Mouse (Mus musculus): ENCODE data around the gene Fgfr3. TPM values are rescaled to one million over a fixed set of nuclear protein-coding genes. Genes with fewer than 3 reads are reported as not detected.
A peak's percentile ranks its signal among the peaks of the same experiment; 100 is the strongest.

Gene Fgfr3
- polyA plus RNA-seq, 1 experiment = 86.0 TPM

GRCm38 (mm10) chr5:33698669-33699068, 22.8 kb upstream of the Fgfr3 start:
- no peak for DNase-seq (ENCODE audit: low read depth)
- TF ChIP-seq POLR2A (IDR thresholded peaks at IDR 0.05; ENCODE audit: borderline replicate concordance, extremely low read depth, insufficient read depth, insufficient read length, poor library complexity, severe bottlenecking) = no peak
- TF ChIP-seq CTCF (IDR thresholded peaks at IDR 0.05; ENCODE audit: borderline replicate concordance, extremely low read depth, insufficient read depth, insufficient read length) = no peak

GRCm38 (mm10) chr5:33700010-33700409, 21.5 kb upstream of the Fgfr3 start:
- TF ChIP-seq POLR2A (IDR thresholded peaks at IDR 0.05; ENCODE audit: borderline replicate concordance, extremely low read depth, insufficient read depth, insufficient read length, poor library complexity, severe bottlenecking) (no peak), CTCF (IDR thresholded peaks at IDR 0.05; ENCODE audit: borderline replicate concordance, extremely low read depth, insufficient read depth, insufficient read length) (no peak)
- no peak for DNase-seq (ENCODE audit: low read depth)

DNA sequence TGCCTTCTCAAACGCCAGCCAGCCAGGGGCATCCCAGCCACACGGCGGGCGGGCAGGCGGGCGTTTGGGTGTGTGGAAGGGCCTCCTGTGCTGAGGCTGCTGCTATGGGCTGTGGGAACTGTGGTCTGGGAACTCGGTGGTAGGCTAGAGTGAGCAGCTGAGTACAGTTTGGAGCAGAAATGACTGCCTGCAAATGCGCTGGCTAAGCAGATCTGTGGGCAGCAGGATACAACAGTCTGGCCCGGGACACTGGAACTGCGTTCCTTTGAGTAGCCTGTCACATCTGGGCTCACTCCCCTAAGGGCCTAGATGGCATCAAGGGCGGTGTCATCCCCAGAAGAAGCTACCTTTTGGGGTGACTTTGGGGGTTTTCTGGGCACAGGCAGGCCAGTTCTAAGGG, 19.6 kb upstream of the Fgfr3 start:
- TF ChIP-seq CTCF (IDR thresholded peaks at IDR 0.05; ENCODE audit: borderline replicate concordance, extremely low read depth, insufficient read depth, insufficient read length) (no peak), POLR2A (IDR thresholded peaks at IDR 0.05; ENCODE audit: borderline replicate concordance, extremely low read depth, insufficient read depth, insufficient read length, poor library complexity, severe bottlenecking) (no peak)
- no peak for DNase-seq (ENCODE audit: low read depth)

- TF ChIP-seq CTCF (IDR thresholded peaks at IDR 0.05; ENCODE audit: borderline replicate concordance, extremely low read depth, insufficient read depth, insufficient read length) = no peak
- TF ChIP-seq POLR2A (IDR thresholded peaks at IDR 0.05; ENCODE audit: borderline replicate concordance, extremely low read depth, insufficient read depth, insufficient read length, poor library complexity, severe bottlenecking) = no peak
- DNase-seq (ENCODE audit: low read depth) = peak; percentile 86
Measured at GRCm38 (mm10) chr5:33703999-33704398, 17.5 kb upstream of the Fgfr3 start.

GRCm38 (mm10) chr5:33704945-33705611, 16.4 kb upstream of the Fgfr3 start:
- DNase-seq (ENCODE audit: low read depth) = peak; percentile 92
- no peak for TF ChIP-seq POLR2A (IDR thresholded peaks at IDR 0.05; ENCODE audit: borderline replicate concordance, extremely low read depth, insufficient read depth, insufficient read length, poor library complexity, severe bottlenecking)
- no peak for TF ChIP-seq CTCF (IDR thresholded peaks at IDR 0.05; ENCODE audit: borderline replicate concordance, extremely low read depth, insufficient read depth, insufficient read length)

DNA sequence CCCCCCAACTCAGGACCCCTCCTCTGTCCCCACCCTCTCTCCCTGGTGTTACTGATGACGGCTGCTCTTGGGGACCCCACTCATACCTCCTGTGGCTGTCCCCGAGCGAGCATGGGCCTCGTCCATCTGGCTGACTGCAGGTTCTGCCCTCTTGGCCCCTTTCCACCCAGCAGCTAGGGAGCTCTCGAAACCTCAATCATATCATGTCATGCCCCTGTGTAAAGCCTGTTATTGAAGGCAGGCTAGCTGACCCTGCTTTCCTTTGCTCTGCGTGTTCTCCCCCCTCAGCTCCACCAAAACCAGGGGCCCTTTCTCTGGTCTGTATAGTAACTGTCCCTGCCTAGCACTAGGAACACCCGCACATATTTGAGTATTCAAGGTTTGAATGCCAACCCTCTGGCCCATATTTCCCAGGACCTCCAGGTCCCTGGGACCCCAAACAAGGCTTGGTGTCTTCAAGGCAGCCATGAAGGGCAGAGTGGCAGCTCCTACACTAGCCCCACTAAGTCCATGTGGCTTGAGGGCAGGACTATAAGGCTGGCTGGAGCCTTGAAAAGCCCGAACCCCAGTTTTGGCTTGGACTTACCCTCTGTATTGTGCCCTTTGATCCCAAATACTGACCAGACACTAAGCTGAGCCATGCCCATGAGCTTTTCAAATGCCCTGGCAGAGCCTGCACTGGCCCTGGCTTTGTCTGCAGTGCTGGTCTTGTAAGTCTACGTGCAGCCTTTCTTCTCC, 15.7 kb upstream of the Fgfr3 start:
- DNase-seq (ENCODE audit: low read depth) = peak; percentile 51
- no peak for TF ChIP-seq CTCF (IDR thresholded peaks at IDR 0.05; ENCODE audit: borderline replicate concordance, extremely low read depth, insufficient read depth, insufficient read length)
- TF ChIP-seq POLR2A (IDR thresholded peaks at IDR 0.05; ENCODE audit: borderline replicate concordance, extremely low read depth, insufficient read depth, insufficient read length, poor library complexity, severe bottlenecking) = no peak

DNA sequence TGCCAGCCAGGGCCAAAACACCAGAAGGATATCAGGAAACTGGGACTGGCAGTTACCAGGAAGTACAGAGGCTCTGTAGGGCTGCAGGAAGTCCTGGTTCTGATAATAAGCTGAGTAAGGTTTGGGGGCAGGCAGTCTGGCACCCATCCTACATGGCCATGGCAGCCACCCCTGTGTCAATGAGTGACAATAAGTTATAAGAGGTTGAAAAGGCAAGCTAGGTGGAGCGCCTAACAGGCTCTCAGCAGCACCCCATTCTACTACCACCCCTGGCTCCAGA, 15.2 kb upstream of the Fgfr3 start:
- DNase-seq (ENCODE audit: low read depth) = no peak
- no peak for TF ChIP-seq POLR2A (IDR thresholded peaks at IDR 0.05; ENCODE audit: borderline replicate concordance, extremely low read depth, insufficient read depth, insufficient read length, poor library complexity, severe bottlenecking)
- TF ChIP-seq CTCF (IDR thresholded peaks at IDR 0.05; ENCODE audit: borderline replicate concordance, extremely low read depth, insufficient read depth, insufficient read length) = no peak

GRCm38 (mm10) chr5:33707163-33707562, 14.3 kb upstream of the Fgfr3 start:
- no peak for DNase-seq (ENCODE audit: low read depth)
- TF ChIP-seq CTCF (IDR thresholded peaks at IDR 0.05; ENCODE audit: borderline replicate concordance, extremely low read depth, insufficient read depth, insufficient read length) (no peak), POLR2A (IDR thresholded peaks at IDR 0.05; ENCODE audit: borderline replicate concordance, extremely low read depth, insufficient read depth, insufficient read length, poor library complexity, severe bottlenecking) (no peak)

DNA sequence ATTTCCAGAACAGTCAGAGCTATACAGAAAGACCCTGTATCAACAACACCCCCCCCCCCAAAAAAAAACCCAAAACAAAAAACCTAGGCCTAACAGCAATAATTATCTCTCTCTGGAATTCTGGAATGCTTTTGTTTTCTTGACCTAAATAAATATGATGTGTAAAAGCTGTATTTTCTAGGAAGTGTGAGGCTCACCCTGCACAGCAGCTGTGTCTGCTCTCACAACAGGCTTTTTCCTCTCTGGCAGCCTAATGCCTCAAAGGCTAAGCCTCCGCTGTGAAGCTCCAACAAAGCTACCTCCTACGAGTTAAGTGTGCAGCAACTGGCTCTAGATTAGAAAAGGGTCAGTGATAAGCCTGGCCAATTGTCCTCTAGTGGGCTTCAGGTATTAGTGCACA, 12.4 kb upstream of the Fgfr3 start:
- no peak for DNase-seq (ENCODE audit: low read depth)
- no peak for TF ChIP-seq CTCF (IDR thresholded peaks at IDR 0.05; ENCODE audit: borderline replicate concordance, extremely low read depth, insufficient read depth, insufficient read length)
- TF ChIP-seq POLR2A (IDR thresholded peaks at IDR 0.05; ENCODE audit: borderline replicate concordance, extremely low read depth, insufficient read depth, insufficient read length, poor library complexity, severe bottlenecking) = no peak

DNA sequence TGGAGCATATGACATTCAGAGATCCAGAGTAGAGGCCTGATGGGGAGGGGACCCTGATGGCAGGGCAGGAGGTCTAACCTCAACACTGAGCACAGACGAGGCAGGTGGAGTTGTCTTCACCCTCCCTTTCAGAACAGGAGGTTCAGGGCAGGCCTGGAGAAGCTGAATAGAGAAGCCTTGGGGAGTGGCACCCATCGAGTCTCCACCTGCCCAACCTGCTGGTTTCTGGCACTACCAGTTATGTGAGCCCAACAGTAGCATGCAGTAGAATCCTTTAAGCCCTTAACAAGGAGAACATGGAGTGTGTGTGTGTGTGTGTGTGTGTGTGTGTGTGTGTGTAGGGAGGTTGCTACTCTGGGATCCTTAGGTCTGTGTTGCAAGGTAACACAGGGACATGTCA, 8.9 kb upstream of the Fgfr3 start:
- TF ChIP-seq POLR2A (IDR thresholded peaks at IDR 0.05; ENCODE audit: borderline replicate concordance, extremely low read depth, insufficient read depth, insufficient read length, poor library complexity, severe bottlenecking) = no peak
- no peak for TF ChIP-seq CTCF (IDR thresholded peaks at IDR 0.05; ENCODE audit: borderline replicate concordance, extremely low read depth, insufficient read depth, insufficient read length)

GRCm38 (mm10) chr5:33715182-33715581, 6.3 kb upstream of the Fgfr3 start:
- no peak for DNase-seq (ENCODE audit: low read depth)
- no peak for TF ChIP-seq POLR2A (IDR thresholded peaks at IDR 0.05; ENCODE audit: borderline replicate concordance, extremely low read depth, insufficient read depth, insufficient read length, poor library complexity, severe bottlenecking)
- TF ChIP-seq CTCF (IDR thresholded peaks at IDR 0.05; ENCODE audit: borderline replicate concordance, extremely low read depth, insufficient read depth, insufficient read length) = no peak

More for the DNA sequence above, 8.9 kb upstream of the Fgfr3 start:
- no peak for DNase-seq (ENCODE audit: low read depth)

DNA sequence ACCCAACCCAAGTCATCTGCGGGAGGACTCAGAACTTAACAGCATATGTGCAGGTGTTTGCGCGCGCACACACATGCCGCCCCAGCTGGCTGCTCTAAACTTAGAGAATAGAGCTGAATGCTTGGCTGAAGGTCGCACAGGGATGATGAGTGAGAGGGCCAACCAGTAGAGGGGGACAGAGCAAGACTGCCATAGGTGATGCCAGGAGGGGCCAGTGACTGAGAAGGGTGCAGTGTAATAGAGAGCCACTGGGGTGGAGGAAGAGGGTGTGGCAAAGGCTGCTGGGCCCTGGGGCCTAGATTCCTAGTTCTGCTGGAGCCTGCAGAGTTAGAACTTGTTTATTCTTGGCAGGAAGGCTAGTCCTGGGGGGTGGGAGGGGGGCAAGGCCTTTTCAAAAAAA, 5.0 kb upstream of the Fgfr3 start:
- no peak for DNase-seq (ENCODE audit: low read depth)
- no peak for TF ChIP-seq CTCF (IDR thresholded peaks at IDR 0.05; ENCODE audit: borderline replicate concordance, extremely low read depth, insufficient read depth, insufficient read length)
- no peak for TF ChIP-seq POLR2A (IDR thresholded peaks at IDR 0.05; ENCODE audit: borderline replicate concordance, extremely low read depth, insufficient read depth, insufficient read length, poor library complexity, severe bottlenecking)

Measured in brain, embryonic 14.5 days (tissue).